In the genomic region with DNA sequence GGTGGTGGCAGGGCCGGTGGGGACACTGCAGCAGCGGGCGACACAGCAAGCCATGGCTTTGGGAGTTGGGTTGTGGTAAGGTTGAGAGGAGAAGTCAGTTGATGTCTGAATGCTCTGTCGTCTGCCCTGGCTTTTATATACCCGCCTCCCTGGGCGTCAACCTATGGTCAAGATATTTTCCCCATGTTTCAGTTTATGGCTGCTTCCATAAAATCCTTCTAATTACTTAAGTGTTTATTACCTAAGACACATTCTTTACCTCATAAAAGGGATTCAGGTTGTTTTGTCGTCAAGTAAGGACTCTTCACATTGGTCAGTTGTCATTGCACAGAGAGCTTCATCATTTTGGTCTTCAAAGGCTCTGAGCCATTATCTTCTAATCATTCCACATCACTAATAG, we compare ENCODE assay signal across 50 mouse cellular contexts. TPM values are rescaled to one million over a fixed set of nuclear protein-coding genes. Genes with fewer than 3 reads are reported as not detected.
"Had no signal": no experiment of that assay in that cellular context is flagged by ENCODE, and none has a peak within 500 bp of the region (broad histone marks: within the 10 kb centered on the region; RNA-seq: fewer than 3 reads in every experiment).

A gene (minus strand): TSS at position 101 of the 400 bp plus-strand sequence.

- DNase-seq: heart, postnatal 10 days; heart, postnatal 14 days; heart, postnatal 36 days; heart, postnatal 4 days; kidney, adult 11 months; kidney, adult 18-20 months; kidney, adult 2 months; kidney, adult 8-10 months; kidney, adult 9 months; kidney, postnatal 10 days; kidney, postnatal 14 days; kidney, postnatal 25 days; kidney, postnatal 36 days; kidney, postnatal 4 days; layer of hippocampus, adult 9-11 months; layer of hippocampus, postnatal 36 days had no signal

- H3K4me2 ChIP-seq: heart, embryonic 11.5 days; heart, embryonic 12.5 days; heart, embryonic 13.5 days; heart, embryonic 15.5 days; hindbrain, embryonic 12.5 days; hindbrain, embryonic 13.5 days; hindbrain, embryonic 14.5 days; hindbrain, embryonic 15.5 days; intestine, embryonic 15.5 days; kidney, embryonic 15.5 days had no signal

- H3K27me3 ChIP-seq: heart, embryonic 12.5 days; heart, embryonic 13.5 days; heart, embryonic 15.5 days; hindbrain, embryonic 12.5 days; hindbrain, embryonic 13.5 days; hindbrain, embryonic 15.5 days; intestine, embryonic 15.5 days; kidney, embryonic 15.5 days had no signal

- H3K4me3 ChIP-seq: heart, embryonic 10.5 days; heart, embryonic 12.5 days; heart, embryonic 13.5 days; heart, embryonic 15.5 days; hindbrain, embryonic 10.5 days; hindbrain, embryonic 12.5 days; hindbrain, embryonic 13.5 days; hindbrain, embryonic 15.5 days; intestine, embryonic 15.5 days; kidney, embryonic 15.5 days; layer of hippocampus, adult 2 months; left cerebral cortex, adult 2 months had no signal

- H3K36me3 ChIP-seq: heart, embryonic 10.5 days; heart, embryonic 12.5 days; heart, embryonic 13.5 days; heart, embryonic 15.5 days; hindbrain, embryonic 10.5 days; hindbrain, embryonic 12.5 days; hindbrain, embryonic 13.5 days; hindbrain, embryonic 15.5 days; intestine, embryonic 15.5 days; kidney, embryonic 15.5 days had no signal

- H3K9me3 ChIP-seq: heart, embryonic 10.5 days; heart, embryonic 12.5 days; heart, embryonic 13.5 days; heart, embryonic 15.5 days; hindbrain, embryonic 10.5 days; hindbrain, embryonic 12.5 days; hindbrain, embryonic 13.5 days; hindbrain, embryonic 15.5 days; intestine, embryonic 15.5 days; kidney, embryonic 15.5 days had no signal

- H3K27ac ChIP-seq: heart, embryonic 10.5 days; heart, embryonic 13.5 days; heart, embryonic 15.5 days; hindbrain, embryonic 10.5 days; hindbrain, embryonic 12.5 days; hindbrain, embryonic 13.5 days; hindbrain, embryonic 14.5 days; hindbrain, embryonic 15.5 days; intestine, embryonic 15.5 days; kidney, embryonic 15.5 days; kidney, postnatal 0 days; layer of hippocampus, adult 2 months; left cerebral cortex, adult 2 months had no signal

- ATAC-seq: hindbrain, embryonic 16.5 days; inflammation-experienced regulatory T-cells, adult 6 months; intestine, embryonic 15.5 days had no signal

- H3K4me1 ChIP-seq: heart, embryonic 10.5 days; heart, embryonic 12.5 days; heart, embryonic 13.5 days; heart, embryonic 15.5 days; hindbrain, embryonic 10.5 days; hindbrain, embryonic 12.5 days; hindbrain, embryonic 13.5 days; hindbrain, embryonic 15.5 days; intestine, embryonic 15.5 days; kidney, embryonic 15.5 days had no signal

- H3K9ac ChIP-seq: heart, embryonic 12.5 days; heart, embryonic 13.5 days; heart, embryonic 15.5 days; hindbrain, embryonic 12.5 days; hindbrain, embryonic 13.5 days; hindbrain, embryonic 14.5 days; hindbrain, embryonic 15.5 days; intestine, embryonic 15.5 days; kidney, embryonic 15.5 days had no signal

RNA-seq across cellular contexts. Expression of the gene that starts here (rescaled TPM):
- total RNA-seq: heart, adult 8-10 months; heart, postnatal 10 days; heart, postnatal 14 days; heart, postnatal 25 days; heart, postnatal 36 days; heart, postnatal 4 days; hematopoietic stem cell, adult 5-6 weeks; layer of hippocampus, adult 18-20 months; layer of hippocampus, adult 2 months; layer of hippocampus, adult 8-10 months; layer of hippocampus, postnatal 10 days; layer of hippocampus, postnatal 14 days; layer of hippocampus, postnatal 25 days; layer of hippocampus, postnatal 36 days; left cerebral cortex, adult 18-20 months; left cerebral cortex, adult 2 months; left cerebral cortex, adult 8-10 months had no signal
- polyA plus RNA-seq: heart, embryonic 10.5 days; heart, embryonic 11.5 days; heart, embryonic 12.5 days; heart, embryonic 13.5 days; heart, embryonic 14.5 days; heart, embryonic 15.5 days; heart, embryonic 16.5 days; heart, postnatal 0 days; hindbrain, embryonic 10.5 days; hindbrain, embryonic 11.5 days; hindbrain, embryonic 12.5 days; hindbrain, embryonic 13.5 days; hindbrain, embryonic 14.5 days; hindbrain, embryonic 15.5 days; hindbrain, embryonic 16.5 days; inflammation-experienced regulatory T-cells, adult 6 months; intestine, embryonic 14.5 days; intestine, embryonic 15.5 days; kidney, adult 2 months; kidney, embryonic 14.5 days; kidney, embryonic 15.5 days; kidney, embryonic 16.5 days; kidney, postnatal 0 days had no signal
